Mouse (Mus musculus): ENCODE data around the gene Mfsd9. TPM values are rescaled to one million over a fixed set of nuclear protein-coding genes. Genes with fewer than 3 reads are reported as not detected.
A peak's percentile ranks its signal among the peaks of the same experiment; 100 is the strongest.

Gene Mfsd9
- polyA plus RNA-seq, 1 experiment = 1.4 TPM

GRCm38 (mm10) chr1:40776102-40776501 lies 14.4 kb downstream of the Mfsd9 start:
- no peak for TF ChIP-seq POLR2A (IDR thresholded peaks at IDR 0.05; ENCODE audit: insufficient read depth, low read length)
- TF ChIP-seq EP300 (IDR thresholded peaks at IDR 0.05; ENCODE audit: insufficient read depth, low read depth, low read length) = no peak
- no peak for TF ChIP-seq CTCF (IDR thresholded peaks at IDR 0.05; ENCODE audit: low read depth, low read length)
- Histone ChIP-seq H3K4me3 (ENCODE audit: low read depth, low read length) (no peak overlapping the region), H3K27me3 (ENCODE audit: control insufficient read depth, insufficient read depth, low read length, poor library complexity, severe bottlenecking) (no peaks in the 10 kb centered on the region), H3K9me3 (replicated peaks; ENCODE audit: control insufficient read depth, insufficient read depth, low read length, poor library complexity, severe bottlenecking) (no peaks in the 10 kb centered on the region; the same call in 1 of the 2 replicates), H3K9ac (ENCODE audit: low read depth, poor library complexity, severe bottlenecking) (no peak overlapping the region), H3K36me3 (ENCODE audit: control insufficient read depth, insufficient read depth, low read length, poor library complexity, severe bottlenecking) (no peaks in the 10 kb centered on the region), H3K4me1 (ENCODE audit: control insufficient read depth, insufficient read depth, low read length) (no peaks in the 10 kb centered on the region), H3K27ac (ENCODE audit: insufficient read depth, low read length) (no peak overlapping the region)

- no peaks in the 10 kb centered on the region for H3K36me3 ChIP-seq (ENCODE audit: control insufficient read depth, insufficient read depth, low read length, poor library complexity, severe bottlenecking)
- H3K9ac ChIP-seq (ENCODE audit: low read depth, poor library complexity, severe bottlenecking) = no peak overlapping the region
- H3K4me3 ChIP-seq (ENCODE audit: low read depth, low read length) = no peak overlapping the region
- no peak overlapping the region for H3K27ac ChIP-seq (ENCODE audit: insufficient read depth, low read length)
- no peaks in the 10 kb centered on the region for H3K27me3 ChIP-seq (ENCODE audit: control insufficient read depth, insufficient read depth, low read length, poor library complexity, severe bottlenecking)
- H3K4me1 ChIP-seq (ENCODE audit: control insufficient read depth, insufficient read depth, low read length) = no peaks in the 10 kb centered on the region
- TF ChIP-seq POLR2A (IDR thresholded peaks at IDR 0.05; ENCODE audit: insufficient read depth, low read length) (no peak), CTCF (IDR thresholded peaks at IDR 0.05; ENCODE audit: low read depth, low read length) (no peak), EP300 (IDR thresholded peaks at IDR 0.05; ENCODE audit: insufficient read depth, low read depth, low read length) (no peak)
- no peaks in the 10 kb centered on the region; the same call in 1 of the 2 replicates for H3K9me3 ChIP-seq (replicated peaks; ENCODE audit: control insufficient read depth, insufficient read depth, low read length, poor library complexity, severe bottlenecking)
Measured at GRCm38 (mm10) chr1:40774040-40774439, 16.4 kb downstream of the Mfsd9 start.

- Histone ChIP-seq H3K4me3 (ENCODE audit: low read depth, low read length) (no peak overlapping the region), H3K36me3 (ENCODE audit: control insufficient read depth, insufficient read depth, low read length, poor library complexity, severe bottlenecking) (no peaks in the 10 kb centered on the region), H3K9me3 (replicated peaks; ENCODE audit: control insufficient read depth, insufficient read depth, low read length, poor library complexity, severe bottlenecking) (no peaks in the 10 kb centered on the region; the same call in 1 of the 2 replicates), H3K27ac (ENCODE audit: insufficient read depth, low read length) (no peak overlapping the region), H3K27me3 (ENCODE audit: control insufficient read depth, insufficient read depth, low read length, poor library complexity, severe bottlenecking) (no peaks in the 10 kb centered on the region), H3K9ac (ENCODE audit: low read depth, poor library complexity, severe bottlenecking) (no peak overlapping the region), H3K4me1 (ENCODE audit: control insufficient read depth, insufficient read depth, low read length) (no peaks in the 10 kb centered on the region)
- TF ChIP-seq CTCF (IDR thresholded peaks at IDR 0.05; ENCODE audit: low read depth, low read length) (no peak), POLR2A (IDR thresholded peaks at IDR 0.05; ENCODE audit: insufficient read depth, low read length) (no peak), EP300 (IDR thresholded peaks at IDR 0.05; ENCODE audit: insufficient read depth, low read depth, low read length) (no peak)
Measured at GRCm38 (mm10) chr1:40773234-40773633, 17.3 kb downstream of the Mfsd9 start.

GRCm38 (mm10) chr1:40771196-40771970 lies 19.1 kb downstream of the Mfsd9 start:
- Histone ChIP-seq H3K27me3 (ENCODE audit: control insufficient read depth, insufficient read depth, low read length, poor library complexity, severe bottlenecking) (no peaks in the 10 kb centered on the region), H3K36me3 (ENCODE audit: control insufficient read depth, insufficient read depth, low read length, poor library complexity, severe bottlenecking) (no peaks in the 10 kb centered on the region), H3K4me1 (ENCODE audit: control insufficient read depth, insufficient read depth, low read length) (no peaks in the 10 kb centered on the region), H3K4me3 (ENCODE audit: low read depth, low read length) (no peak overlapping the region), H3K27ac (ENCODE audit: insufficient read depth, low read length) (no peak overlapping the region), H3K9me3 (replicated peaks; ENCODE audit: control insufficient read depth, insufficient read depth, low read length, poor library complexity, severe bottlenecking) (no peaks in the 10 kb centered on the region; the same call in 1 of the 2 replicates), H3K9ac (ENCODE audit: low read depth, poor library complexity, severe bottlenecking) (no peak overlapping the region)
- TF ChIP-seq POLR2A (IDR thresholded peaks at IDR 0.05; ENCODE audit: insufficient read depth, low read length) = no peak
- no peak for TF ChIP-seq CTCF (IDR thresholded peaks at IDR 0.05; ENCODE audit: low read depth, low read length)
- TF ChIP-seq EP300 (IDR thresholded peaks at IDR 0.05; ENCODE audit: insufficient read depth, low read depth, low read length) = no peak

- TF ChIP-seq POLR2A (IDR thresholded peaks at IDR 0.05; ENCODE audit: insufficient read depth, low read length) = no peak
- H3K27me3 ChIP-seq (ENCODE audit: control insufficient read depth, insufficient read depth, low read length, poor library complexity, severe bottlenecking) = no peaks in the 10 kb centered on the region
- no peaks in the 10 kb centered on the region; the same call in 1 of the 2 replicates for H3K9me3 ChIP-seq (replicated peaks; ENCODE audit: control insufficient read depth, insufficient read depth, low read length, poor library complexity, severe bottlenecking)
- no peak overlapping the region for H3K9ac ChIP-seq (ENCODE audit: low read depth, poor library complexity, severe bottlenecking)
- H3K4me1 ChIP-seq (ENCODE audit: control insufficient read depth, insufficient read depth, low read length) = no peaks in the 10 kb centered on the region
- no peaks in the 10 kb centered on the region for H3K36me3 ChIP-seq (ENCODE audit: control insufficient read depth, insufficient read depth, low read length, poor library complexity, severe bottlenecking)
- H3K27ac ChIP-seq (ENCODE audit: insufficient read depth, low read length) = no peak overlapping the region
- no peak overlapping the region for H3K4me3 ChIP-seq (ENCODE audit: low read depth, low read length)
Measured at GRCm38 (mm10) chr1:40769331-40769894, 21.1 kb downstream of the Mfsd9 start.

- no peaks in the 10 kb centered on the region; the same call in 1 of the 2 replicates for H3K9me3 ChIP-seq (replicated peaks; ENCODE audit: control insufficient read depth, insufficient read depth, low read length, poor library complexity, severe bottlenecking)
- no peak overlapping the region for H3K9ac ChIP-seq (ENCODE audit: low read depth, poor library complexity, severe bottlenecking)
- no peaks in the 10 kb centered on the region for H3K4me1 ChIP-seq (ENCODE audit: control insufficient read depth, insufficient read depth, low read length)
- no peak overlapping the region for H3K27ac ChIP-seq (ENCODE audit: insufficient read depth, low read length)
- TF ChIP-seq POLR2A (IDR thresholded peaks at IDR 0.05; ENCODE audit: insufficient read depth, low read length) (no peak), CTCF (IDR thresholded peaks at IDR 0.05; ENCODE audit: low read depth, low read length) (peak; percentile 61)
- no peaks in the 10 kb centered on the region for H3K36me3 ChIP-seq (ENCODE audit: control insufficient read depth, insufficient read depth, low read length, poor library complexity, severe bottlenecking)
- no peaks in the 10 kb centered on the region for H3K27me3 ChIP-seq (ENCODE audit: control insufficient read depth, insufficient read depth, low read length, poor library complexity, severe bottlenecking)
- no peak overlapping the region; the same call in 1 of the 2 replicates for H3K4me3 ChIP-seq (ENCODE audit: low read depth, low read length)
Measured at GRCm38 (mm10) chr1:40768606-40769005, 21.9 kb downstream of the Mfsd9 start.

Data from ES-Bruce4 (cell line).